Mouse (Mus musculus) liver, postnatal 0 days (tissue): ENCODE measurements at regions not wholly inside any gene's neighbourhood (a gene's known extent, or its start where the extent isn't known, plus 50 kb on each side); places are given as distances from the start of the nearest gene placed in this dataset.

Experiments used
- ATAC-seq: fragments of 200-750 bp; cut with Nextera tagmentation; 2 replicates; pipeline ENCODE4 v1.8.0; 2017; ENCODE audit warnings: mild to moderate bottlenecking, moderate library complexity
- DNase-seq: peaks from one replicate; pipeline ENCODE4 v3.0.0-alpha.2; 2016
- H3K27ac ChIP-seq: fragments of 300-500 bp; sonication (generic); 2 replicates; pipeline ENCODE4 v1.5.1; 2014; ENCODE audit warnings: antibody characterized with exemption, moderate library complexity, mild to moderate bottlenecking, low read depth
- H3K27me3 ChIP-seq: fragments of 300-500 bp; sonication (generic); 2 replicates; pipeline ENCODE4 v1.6.1; 2014; ENCODE audit warnings: low read length, control low read depth, mixed read lengths; ENCODE audit not compliant: insufficient read depth
- H3K36me3 ChIP-seq: fragments of 300-500 bp; sonication (generic); replicated peaks from 2 replicates; pipeline ENCODE4 v1.6.1; 2014; ENCODE audit warnings: mild to moderate bottlenecking, control low read depth, low read length, moderate library complexity, mixed read lengths; ENCODE audit not compliant: insufficient read depth
- H3K4me1 ChIP-seq: fragments of 300-500 bp; sonication (generic); 2 replicates; pipeline ENCODE4 v1.6.1; 2014; ENCODE audit warnings: antibody characterized with exemption, mild to moderate bottlenecking, control low read depth; ENCODE audit not compliant: insufficient read depth
- H3K4me2 ChIP-seq: fragments of 300-500 bp; sonication (generic); 2 replicates; pipeline ENCODE4 v1.6.1; 2014; ENCODE audit warnings: low read depth, mild to moderate bottlenecking, low read length, moderate library complexity, mixed read lengths
- H3K4me3 ChIP-seq: fragments of 300-500 bp; sonication (generic); 2 replicates; pipeline ENCODE4 v1.5.1; 2014; ENCODE audit warnings: low read depth, low read length
- H3K9ac ChIP-seq: fragments of 300-500 bp; sonication (generic); replicated peaks from 2 replicates; pipeline ENCODE4 v1.6.1; 2014; ENCODE audit warnings: mild to moderate bottlenecking, moderate library complexity
- H3K9me3 ChIP-seq: fragments of 300-500 bp; sonication (generic); 2 replicates; pipeline ENCODE4 v1.6.1; 2016; ENCODE audit warnings: mild to moderate bottlenecking, control low read depth, low read length, mixed read lengths
- CTCF ChIP-seq: sonication (generic); IDR thresholded peaks from 2 replicates; pipeline ENCODE4 v1.5.1; 2016; ENCODE audit warnings: antibody characterized with exemption, low read depth
- EP300 ChIP-seq: IDR thresholded peaks from 2 replicates; pipeline ENCODE4 v1.6.1; 2016; ENCODE audit warnings: antibody characterized with exemption, low read depth, mild to moderate bottlenecking
- WGBS: fragments of 180-500 bp; shearing (Covaris S2); extraction: QIAGEN DNeasy Blood & Tissue Kit; methylation state at CpG from one replicate; pipeline ENCODE4 v1.1.7; 2014; ENCODE audit not compliant: insufficient replicate concordance; 5-methylcytosine and 5-hydroxymethylcytosine counted together

- H3K9ac ChIP-seq, result no peak overlapping the region
- DNase-seq (no peak), ATAC-seq (no peak)
- H3K4me3 ChIP-seq, result no peak overlapping the region
- H3K27me3 ChIP-seq, result no peaks in the 10 kb centered on the region
- no peak for TF ChIP-seq CTCF
- no peak for TF ChIP-seq EP300
- no peak overlapping the region for H3K4me2 ChIP-seq
- H3K27ac ChIP-seq, result no peak overlapping the region
- H3K36me3 ChIP-seq, result no peaks in the 10 kb centered on the region
- H3K9me3 ChIP-seq, result peaks cover 4% of the 10 kb centered on the region; the same call in 1 of the 2 replicates
- no peaks in the 10 kb centered on the region for H3K4me1 ChIP-seq
These were observed 595.8 kb upstream of the Clint1 start for GRCm38 (mm10) chr11:45256019-45256418.

GRCm38 (mm10) chr11:45262198-45262597 is 589.7 kb upstream of the Clint1 start:
- 75% methylated on average over 7 of the region's 7 CpGs for WGBS
- H3K36me3 ChIP-seq, result no peaks in the 10 kb centered on the region
- H3K27me3 ChIP-seq, result no peaks in the 10 kb centered on the region
- no peak overlapping the region for H3K27ac ChIP-seq
- H3K4me2 ChIP-seq, result no peak overlapping the region
- ATAC-seq, result no peak
- H3K9ac ChIP-seq, result no peak overlapping the region
- no peaks in the 10 kb centered on the region for H3K4me1 ChIP-seq
- TF ChIP-seq CTCF (no peak), EP300 (no peak)
- DNase-seq, result no peak
- H3K4me3 ChIP-seq, result no peak overlapping the region
- no peaks in the 10 kb centered on the region for H3K9me3 ChIP-seq

GRCm38 (mm10) chr11:45264001-45264400 is 587.9 kb upstream of the Clint1 start:
- Histone ChIP-seq H3K36me3 (no peaks in the 10 kb centered on the region), H3K27ac (no peak overlapping the region), H3K4me2 (no peak overlapping the region), H3K4me3 (no peak overlapping the region), H3K9me3 (no peaks in the 10 kb centered on the region), H3K9ac (no peak overlapping the region), H3K4me1 (no peaks in the 10 kb centered on the region), H3K27me3 (no peaks in the 10 kb centered on the region)
- ATAC-seq, result no peak
- no peak for DNase-seq
- no peak for TF ChIP-seq EP300
- WGBS, result 72% methylated on average over 3 of the region's 3 CpGs

- Histone ChIP-seq H3K27ac (no peak overlapping the region), H3K9ac (no peak overlapping the region), H3K4me1 (no peaks in the 10 kb centered on the region), H3K9me3 (no peaks in the 10 kb centered on the region), H3K4me2 (no peak overlapping the region), H3K4me3 (no peak overlapping the region), H3K36me3 (no peaks in the 10 kb centered on the region), H3K27me3 (no peaks in the 10 kb centered on the region)
- no peak for ATAC-seq
- no peak for DNase-seq
- no peak for TF ChIP-seq EP300
- TF ChIP-seq CTCF, result no peak
- WGBS, result 75% methylated on average over 17 of the region's 17 CpGs
These were observed 586.5 kb upstream of the Clint1 start for GRCm38 (mm10) chr11:45265171-45265988.

GRCm38 (mm10) chr11:45265989-45266302 is 585.9 kb upstream of the Clint1 start:
- no peak for ATAC-seq
- H3K4me3 ChIP-seq, result no peak overlapping the region
- H3K36me3 ChIP-seq, result no peaks in the 10 kb centered on the region
- no peaks in the 10 kb centered on the region for H3K4me1 ChIP-seq
- no peak for TF ChIP-seq EP300
- TF ChIP-seq CTCF, result no peak
- 80% methylated on average over 4 of the region's 4 CpGs for WGBS
- no peak overlapping the region for H3K9ac ChIP-seq
- H3K27ac ChIP-seq, result no peak overlapping the region
- no peak overlapping the region for H3K4me2 ChIP-seq
- H3K27me3 ChIP-seq, result no peaks in the 10 kb centered on the region
- no peak for DNase-seq
- no peaks in the 10 kb centered on the region for H3K9me3 ChIP-seq

- WGBS, result 79% methylated on average over 5 of the region's 5 CpGs
- Histone ChIP-seq H3K4me3 (no peak overlapping the region), H3K4me2 (no peak overlapping the region), H3K4me1 (no peaks in the 10 kb centered on the region), H3K36me3 (no peaks in the 10 kb centered on the region), H3K9me3 (no peaks in the 10 kb centered on the region), H3K9ac (no peak overlapping the region), H3K27ac (no peak overlapping the region), H3K27me3 (no peaks in the 10 kb centered on the region)
- ATAC-seq, result no peak
- no peak for DNase-seq
- TF ChIP-seq EP300 (no peak), CTCF (no peak)
These were observed 582.6 kb upstream of the Clint1 start for GRCm38 (mm10) chr11:45269215-45269614.

- no peaks in the 10 kb centered on the region for H3K4me1 ChIP-seq
- WGBS, result 44% methylated on average over 3 of the region's 3 CpGs
- no peak overlapping the region for H3K9ac ChIP-seq
- no peaks in the 10 kb centered on the region for H3K36me3 ChIP-seq
- no peak overlapping the region for H3K4me3 ChIP-seq
- ATAC-seq (no peak), DNase-seq (no peak)
- H3K4me2 ChIP-seq, result no peak overlapping the region
- H3K27me3 ChIP-seq, result no peaks in the 10 kb centered on the region
- TF ChIP-seq EP300 (no peak), CTCF (no peak)
- no peaks in the 10 kb centered on the region for H3K9me3 ChIP-seq
- H3K27ac ChIP-seq, result no peak overlapping the region
These were observed 580.6 kb upstream of the Clint1 start for GRCm38 (mm10) chr11:45271206-45271605.
